Mouse (Mus musculus) embryo, embryonic 9.5 days (tissue): ENCODE results near the gene Osr1.

Experiments
- DNase-seq: peaks from one replicate; pipeline ENCODE4 v3.0.0-alpha.2; 2017; ENCODE audit errors: extremely low spot score

The Osr1 gene

DNA sequence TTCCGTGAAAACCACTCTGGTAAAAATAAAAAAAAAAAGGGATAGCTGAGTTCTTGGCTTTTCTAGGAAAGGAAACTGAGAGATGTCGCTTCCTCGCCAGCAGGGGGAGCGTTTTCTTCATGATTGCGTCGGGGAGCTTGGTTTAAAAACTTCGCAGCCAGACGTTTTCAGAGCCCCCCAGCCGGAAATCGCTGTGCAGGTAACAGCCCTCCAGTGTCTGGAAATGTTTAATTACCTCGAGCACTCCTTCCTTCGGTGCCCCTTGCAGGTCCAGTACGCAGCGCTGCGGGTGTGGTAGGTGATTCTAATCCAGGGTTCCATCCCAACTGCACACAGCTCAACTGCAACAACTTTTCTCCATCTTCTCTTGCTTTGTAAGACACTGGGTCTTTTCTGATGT lies at the start of gene Osr1:
TSS of gene Osr1 (plus strand) at position 146 of the 400 bp plus-strand sequence.
- peak; percentile 62 for DNase-seq

DNA sequence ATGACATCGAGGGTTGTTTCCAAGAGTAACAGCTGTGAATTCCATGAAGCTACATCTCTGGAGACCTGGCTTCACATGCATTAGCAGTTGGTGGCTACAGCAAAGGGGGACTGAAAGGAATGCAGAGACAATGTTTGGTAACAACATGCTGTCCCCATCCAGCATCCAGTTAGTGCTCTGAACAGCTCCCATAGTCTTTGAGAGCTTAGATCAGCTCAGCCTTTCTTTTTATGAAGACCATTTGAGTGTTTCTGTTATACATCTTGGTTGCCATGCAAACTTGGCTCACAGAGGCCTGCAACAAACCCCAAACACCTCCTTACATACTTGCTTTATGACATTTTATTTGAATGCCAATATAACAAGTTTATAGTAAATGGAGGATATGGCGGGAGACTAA lies 19.6 kb upstream of the Osr1 start:
- DNase-seq: no peak

DNA sequence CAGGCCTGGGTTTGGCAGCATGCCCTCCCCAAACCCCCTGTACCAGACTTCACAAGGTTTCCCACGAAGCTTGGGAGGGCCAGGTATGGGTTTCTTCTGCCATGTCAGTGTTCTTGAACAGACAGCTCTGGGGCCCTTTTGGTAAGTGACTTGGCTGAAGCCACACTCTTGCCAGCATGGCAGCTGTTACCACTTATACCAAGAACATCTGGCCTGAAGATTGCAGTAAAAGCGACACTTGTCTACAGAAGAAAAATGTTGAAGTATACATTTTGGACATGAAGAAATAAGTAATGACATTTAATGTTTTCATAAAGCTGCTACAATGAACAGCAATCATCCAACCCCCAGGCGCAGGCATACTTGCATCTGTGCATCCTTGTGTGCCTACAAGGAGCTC lies 5.0 kb upstream of the Osr1 start:
- no peak for DNase-seq

DNA sequence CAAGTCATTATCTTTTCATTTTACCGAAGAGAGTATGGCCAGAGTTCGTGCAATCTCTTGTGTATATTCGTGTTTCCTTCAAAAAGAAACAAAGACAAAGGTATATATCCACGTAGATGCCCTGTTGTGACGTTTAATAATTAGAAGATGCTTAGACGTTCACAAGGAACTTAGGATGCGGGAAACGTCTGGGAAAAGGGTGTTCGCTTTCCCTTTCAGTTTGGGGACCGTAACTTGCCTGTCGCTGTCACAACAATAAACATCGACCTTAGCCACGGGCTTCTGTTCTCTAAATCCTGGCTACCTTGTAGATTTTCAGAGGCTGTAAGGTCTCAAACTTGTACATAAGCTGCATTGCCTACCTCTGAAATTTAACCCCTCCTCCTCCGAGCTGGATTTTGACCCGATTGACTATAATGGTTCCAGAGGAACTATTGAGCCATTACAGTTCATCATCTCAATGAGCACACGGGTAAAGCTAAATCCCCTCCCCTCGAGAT lies 630 bp downstream of the Osr1 start:
- peak; percentile 19 for DNase-seq

DNA sequence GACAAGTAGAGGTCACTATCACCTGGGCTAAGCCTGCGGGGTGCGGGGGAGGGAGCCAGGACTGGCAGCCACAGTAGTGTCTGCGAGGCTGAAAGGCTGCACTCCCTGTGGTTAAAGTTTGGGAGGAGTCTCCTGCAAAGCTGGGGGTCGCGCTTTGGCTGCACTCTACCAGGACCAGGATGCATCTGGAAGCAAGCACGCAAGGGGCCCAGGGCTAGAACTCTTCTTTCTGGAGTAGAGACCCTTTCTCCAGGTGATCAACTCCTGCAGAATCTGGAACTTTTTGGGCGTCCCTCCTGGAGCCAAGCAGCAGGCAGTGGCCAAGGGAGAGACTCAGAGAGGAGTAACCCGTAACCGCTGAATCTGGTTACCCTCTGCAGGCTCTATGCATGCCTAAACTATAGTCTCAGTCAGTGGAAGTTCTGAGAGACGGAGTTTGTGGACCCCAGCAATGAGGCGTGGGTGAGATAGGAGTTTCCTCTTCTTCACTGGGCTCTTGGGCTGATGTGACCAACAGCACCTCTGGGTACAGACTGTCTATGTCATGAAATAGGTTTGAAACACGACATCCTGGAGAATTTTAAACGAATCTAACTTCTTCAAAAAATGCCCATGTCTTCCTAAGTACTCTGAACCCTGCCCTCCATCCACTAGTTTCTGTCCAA lies 1.5 kb downstream of the Osr1 start:
- DNase-seq: peak; percentile 28

DNA sequence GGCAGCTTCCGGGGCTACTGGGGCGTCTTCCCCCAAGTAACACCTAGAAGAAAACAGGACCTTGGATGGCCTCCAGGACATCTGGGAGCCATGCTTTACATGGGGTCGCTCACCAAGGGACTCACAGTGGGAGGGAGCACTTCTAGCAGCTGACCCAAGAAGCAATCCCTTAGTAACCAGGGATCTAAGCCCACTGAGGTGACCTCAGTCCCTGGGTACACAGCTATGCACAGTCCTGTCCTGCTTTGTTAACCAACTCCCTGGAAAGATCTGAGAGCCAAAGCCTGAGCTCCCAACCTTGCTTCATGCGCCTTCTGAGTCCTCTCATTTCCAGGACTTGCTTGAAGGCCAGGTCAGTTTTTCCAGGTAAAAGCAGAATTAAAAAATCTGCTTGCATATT lies 2.1 kb downstream of the Osr1 start:
- DNase-seq: peak; percentile 7

DNA sequence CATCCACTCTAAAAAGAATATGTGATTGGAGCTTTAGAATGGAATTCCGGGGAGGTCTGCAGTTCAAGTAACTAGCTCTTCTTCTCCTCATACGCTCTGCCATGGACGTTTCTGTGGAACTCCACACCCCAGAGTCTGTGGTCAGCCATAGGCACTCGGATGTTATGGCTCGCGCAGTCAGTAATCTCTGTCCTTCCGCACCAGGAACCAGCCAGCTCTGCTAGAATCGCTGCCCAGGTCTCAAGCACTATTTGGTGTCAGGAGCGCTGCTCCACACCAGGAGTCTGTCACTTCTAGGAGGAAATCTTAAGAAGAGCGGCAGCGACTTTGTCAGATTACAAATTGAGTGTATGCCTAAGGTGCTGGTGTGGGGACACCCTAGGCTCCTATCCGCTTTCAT lies 3.8 kb downstream of the Osr1 start:
- DNase-seq: peak; percentile 29

DNA sequence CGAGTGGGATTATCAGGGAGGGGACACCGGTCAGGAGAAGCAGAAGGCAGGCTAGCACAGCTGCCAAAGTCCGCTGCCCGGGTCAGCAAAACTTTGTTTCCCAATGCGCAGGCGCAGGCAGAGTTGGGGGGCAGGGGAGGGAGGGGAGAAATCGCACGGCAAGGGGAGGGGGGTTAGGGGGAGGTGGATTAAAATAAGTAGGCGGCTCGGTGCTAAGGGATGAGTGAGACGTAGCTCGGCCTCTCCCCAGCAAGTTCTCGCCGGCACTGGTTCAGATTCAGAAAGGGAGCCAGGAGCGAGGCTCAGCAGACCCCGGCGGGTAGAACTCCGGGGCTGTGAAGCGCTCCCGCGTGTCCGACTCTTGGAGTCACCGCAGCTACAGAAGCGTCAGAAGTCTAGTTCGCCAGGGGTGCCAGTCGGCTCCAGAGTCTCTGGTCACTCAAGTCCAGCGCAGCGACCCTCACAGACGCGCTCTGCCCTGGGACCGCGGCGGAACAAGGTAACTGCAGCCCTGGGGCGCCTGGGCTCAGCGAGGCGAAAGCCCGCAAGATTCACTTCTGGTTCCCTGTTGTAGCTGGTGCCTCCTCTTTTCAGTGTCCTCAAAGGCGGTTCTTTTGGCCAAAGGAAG lies 4.4 kb downstream of the Osr1 start:
- peak; percentile 75 for DNase-seq

DNA sequence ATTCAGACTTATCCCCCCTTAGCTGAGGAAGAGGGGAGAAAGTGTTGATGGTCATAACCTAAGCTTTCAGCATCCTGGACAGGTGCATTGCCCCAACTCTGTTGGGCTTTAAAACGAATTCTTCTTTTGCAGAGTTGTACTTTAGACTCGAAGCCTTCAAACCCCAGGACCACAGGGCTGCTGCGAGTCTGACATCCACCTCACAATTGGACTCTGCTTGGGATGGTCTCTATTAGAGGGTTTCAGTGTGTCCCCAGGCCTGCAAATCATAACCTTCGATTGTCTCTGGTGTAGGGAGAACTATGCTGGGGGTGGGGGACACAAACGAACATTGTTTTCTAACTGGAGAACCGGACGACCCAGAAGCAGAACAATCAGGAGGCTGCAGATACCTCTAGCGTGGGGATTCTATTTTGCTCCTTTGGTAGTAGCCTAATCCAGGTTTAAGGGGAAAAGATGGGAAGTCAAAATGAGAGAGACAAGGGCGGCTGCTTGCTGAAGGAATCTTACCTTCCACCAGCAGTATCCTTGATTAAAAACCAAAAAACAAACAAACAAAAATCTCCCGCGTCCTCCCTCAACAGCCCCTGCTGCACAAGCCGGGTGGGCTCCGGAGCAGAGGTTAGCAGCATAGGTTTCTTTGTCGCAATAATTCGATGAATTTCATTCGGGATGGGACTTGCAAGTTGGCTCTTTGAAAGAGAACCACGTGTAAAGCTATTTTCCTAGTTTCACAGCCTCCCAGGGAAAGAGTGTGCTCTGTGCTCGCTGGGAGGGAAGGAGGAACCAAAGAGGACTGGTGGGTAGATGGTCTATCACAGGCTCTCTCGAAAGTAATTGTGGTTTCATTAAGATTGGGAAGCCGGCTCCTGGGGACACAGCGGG lies 5.5 kb downstream of the Osr1 start:
- DNase-seq: peak; percentile 35

DNA sequence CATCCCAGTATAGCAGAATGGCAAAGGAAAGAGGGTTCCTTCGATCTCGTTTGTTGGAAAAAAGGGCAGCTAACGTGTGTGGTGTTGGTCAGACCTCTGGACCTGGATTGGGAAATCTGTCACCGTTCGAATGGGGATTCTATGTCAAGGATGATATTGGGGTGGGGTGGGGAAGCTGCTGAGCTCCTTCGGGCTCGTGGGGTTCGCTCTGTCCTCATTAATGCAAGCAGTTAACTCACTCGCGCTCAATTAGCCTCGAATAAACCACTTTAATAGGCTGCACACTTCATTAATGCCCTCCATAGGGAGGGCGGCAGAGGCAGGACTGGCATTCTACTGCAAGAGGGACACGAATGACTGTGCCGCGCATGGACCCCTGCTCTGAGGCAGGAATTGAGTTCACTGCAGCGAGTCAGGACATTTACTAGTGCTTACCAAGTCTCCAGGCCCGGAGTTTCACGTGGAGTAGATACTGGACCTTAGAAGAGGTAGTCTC lies 6.2 kb downstream of the Osr1 start:
- DNase-seq: peak; percentile 38

DNA sequence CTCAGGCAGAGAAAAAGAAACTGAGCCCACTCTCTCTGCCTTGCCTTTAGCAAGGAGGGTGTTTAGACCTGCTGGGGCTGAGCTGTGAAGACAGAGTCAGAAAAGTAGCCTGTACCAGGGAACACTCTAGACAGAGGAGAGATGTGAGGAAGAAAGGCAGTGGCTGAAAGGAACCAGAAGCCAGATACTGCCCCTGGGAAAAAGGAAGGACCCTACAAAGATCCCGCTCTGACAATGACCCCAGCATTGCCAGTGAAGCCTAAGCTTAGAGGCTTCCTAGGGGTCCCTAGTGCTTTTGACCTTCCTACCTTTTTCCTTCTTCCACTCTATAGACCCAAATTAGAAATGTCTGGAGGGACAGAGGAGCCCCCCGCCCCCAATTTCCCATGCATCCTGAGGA lies 7.7 kb downstream of the Osr1 start:
- DNase-seq: no peak

DNA sequence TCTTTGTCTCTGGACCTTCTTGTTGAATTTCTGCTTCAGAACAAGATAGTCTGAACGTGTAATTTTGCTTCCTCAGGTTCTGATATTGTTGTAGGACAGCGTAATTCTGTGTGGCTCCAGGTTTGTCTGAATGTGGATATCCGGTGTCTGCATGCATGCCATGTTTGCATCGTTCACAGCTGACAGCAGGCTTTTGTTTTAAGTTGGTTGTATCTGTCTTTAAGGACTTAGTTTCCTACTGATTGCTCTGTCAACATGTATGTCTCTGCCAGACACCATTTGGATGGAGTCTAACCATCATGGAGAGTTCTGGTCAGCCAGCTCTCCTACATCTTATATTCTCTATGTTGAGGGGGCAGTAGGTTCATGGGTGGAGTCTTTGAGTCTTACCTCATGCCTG lies 8.7 kb downstream of the Osr1 start:
- no peak for DNase-seq

DNA sequence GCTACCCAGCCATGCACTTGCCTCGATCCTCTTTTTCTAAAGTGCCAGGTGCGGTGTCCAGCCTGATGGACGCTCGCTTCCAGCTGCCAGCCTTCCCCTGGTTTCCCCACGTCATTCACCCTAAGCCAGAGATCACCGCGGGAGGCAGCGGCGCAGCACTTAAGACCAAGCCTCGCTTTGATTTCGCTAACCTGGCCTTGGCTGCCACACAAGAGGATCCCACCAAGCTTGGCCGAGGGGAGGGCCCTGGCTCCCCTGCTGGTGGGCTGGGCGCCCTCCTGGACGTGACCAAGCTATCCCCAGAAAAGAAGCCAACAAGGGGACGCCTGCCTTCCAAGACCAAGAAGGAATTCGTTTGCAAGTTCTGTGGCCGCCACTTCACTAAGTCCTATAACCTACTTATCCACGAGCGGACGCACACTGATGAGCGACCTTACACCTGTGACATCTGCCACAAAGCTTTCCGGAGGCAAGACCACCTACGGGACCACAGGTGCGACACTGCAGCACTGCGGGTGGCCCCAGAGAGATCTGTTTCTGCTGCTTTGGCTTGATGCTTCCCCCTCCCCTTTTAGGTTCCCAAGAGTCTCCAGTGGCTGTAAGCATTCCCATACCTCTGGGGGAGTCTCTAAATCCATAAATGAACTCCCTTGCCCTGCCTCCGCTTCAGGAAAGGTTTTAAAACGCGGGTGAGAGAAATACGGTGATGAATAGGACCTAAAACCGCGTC lies 9.6 kb downstream of the Osr1 start:
- DNase-seq: peak; percentile 39

DNA sequence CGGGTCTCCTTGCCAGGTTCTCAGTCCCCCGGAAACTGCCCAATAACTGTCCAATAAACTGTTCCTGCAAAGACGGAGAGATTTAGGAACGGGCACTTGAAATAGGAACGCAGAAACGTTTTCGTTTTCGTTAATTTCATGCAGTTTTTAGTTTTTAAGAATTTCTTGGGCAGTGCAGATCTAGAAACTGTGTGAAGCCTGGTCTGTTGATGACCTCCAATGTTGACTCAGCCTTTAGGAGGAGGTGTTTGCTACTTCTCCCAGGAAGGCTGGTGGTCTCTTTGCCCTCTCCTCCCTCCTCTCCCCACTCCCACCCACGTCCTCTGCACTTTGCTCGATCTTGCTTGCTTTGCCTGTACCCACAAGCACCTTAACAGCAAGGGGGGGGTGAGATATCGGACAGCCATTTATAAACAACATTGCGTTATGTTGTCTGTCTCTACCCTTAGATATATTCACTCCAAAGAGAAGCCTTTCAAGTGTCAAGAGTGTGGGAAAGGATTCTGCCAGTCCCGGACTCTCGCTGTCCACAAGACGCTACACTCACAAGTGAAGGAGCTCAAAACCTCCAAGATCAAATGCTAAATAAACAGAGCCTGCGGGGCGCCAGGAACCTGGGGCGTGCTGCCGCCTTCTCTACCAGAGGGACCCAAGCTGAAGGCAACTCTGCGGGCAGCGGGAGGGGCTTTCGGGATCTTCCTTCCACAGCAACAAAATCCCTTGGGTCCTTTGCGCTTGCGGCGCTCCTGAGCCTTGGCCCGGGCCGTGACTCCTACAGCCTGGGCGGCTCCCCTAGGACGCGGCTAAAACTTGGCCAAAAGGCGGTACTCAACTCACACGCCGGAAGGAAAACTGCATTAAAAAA lies 10.4 kb downstream of the Osr1 start:
- DNase-seq: peak; percentile 62

DNA sequence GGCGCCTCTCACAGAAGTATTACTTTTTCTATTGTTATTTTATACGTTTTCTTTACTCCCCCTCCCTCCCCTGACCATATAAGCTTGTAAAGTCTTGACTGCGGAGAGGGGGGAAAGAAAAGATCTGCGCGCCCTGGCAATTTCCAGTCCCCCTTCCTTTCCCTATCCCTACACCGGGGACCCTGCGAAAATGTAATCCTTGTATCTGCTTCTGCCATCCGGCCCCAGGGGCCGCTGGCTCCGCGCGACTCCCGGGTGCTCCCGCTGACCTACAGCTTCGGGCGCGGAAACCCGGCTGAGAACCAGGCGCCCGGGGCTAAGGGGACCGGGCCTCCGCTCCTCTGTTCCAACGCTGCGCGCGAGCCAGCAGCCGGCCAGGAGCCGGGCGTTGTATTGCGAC lies 11.1 kb downstream of the Osr1 start:
- DNase-seq: peak; percentile 49

DNA sequence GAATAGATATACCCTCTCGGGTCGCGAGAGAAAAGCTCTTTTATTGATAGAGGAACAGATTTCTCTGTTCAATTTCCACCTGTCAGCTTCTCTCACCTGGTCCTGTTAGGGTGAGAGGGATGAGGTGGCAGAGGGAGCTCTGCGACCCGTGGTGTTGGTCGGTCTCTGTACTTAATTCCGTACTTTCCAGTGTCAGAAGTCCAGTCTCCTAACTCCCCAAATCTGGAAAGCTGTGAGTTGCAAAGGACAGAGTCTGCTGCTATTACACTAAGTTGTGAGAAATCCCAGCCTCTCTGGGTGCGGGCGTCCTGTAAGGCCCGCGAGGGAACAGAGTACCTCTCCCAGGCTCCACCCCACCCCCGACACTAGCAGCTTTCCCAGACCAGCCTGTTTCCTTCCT lies 11.6 kb downstream of the Osr1 start:
- DNase-seq: peak; percentile 31

DNA sequence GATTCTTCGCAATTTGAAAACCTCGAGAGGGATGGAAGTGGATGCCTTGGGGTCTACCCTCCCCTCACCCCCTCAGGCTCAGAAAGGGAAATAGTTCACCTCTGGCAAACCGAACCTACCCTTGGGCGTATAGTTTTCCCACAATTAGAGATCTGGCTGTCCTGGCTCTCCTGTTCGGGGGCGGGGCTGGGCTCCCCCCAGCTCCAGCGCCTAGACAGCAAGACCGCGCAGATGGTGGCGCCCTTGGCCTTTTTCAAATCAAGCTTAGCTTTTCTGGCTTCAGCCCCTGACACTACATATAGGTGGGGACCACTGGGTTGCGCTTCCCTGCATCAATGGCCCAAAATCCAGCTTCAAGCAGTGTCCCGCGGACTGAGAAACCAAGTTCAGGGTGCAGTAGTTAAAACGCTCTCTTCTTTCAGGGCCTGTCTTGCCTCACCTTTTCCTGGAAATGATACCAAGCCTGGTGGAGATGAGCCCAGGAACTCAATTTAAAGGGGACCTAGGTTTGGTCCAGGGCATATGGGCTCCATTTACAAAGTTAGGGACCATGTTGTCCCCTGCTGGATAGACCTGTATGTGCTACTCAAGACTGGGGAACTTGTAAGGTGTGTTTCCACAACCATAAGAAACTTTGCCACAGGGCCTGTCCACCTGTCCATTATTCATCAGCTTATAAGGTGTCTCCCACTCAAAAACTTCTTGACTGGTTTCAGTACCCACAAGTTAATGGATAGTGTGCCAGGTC lies 12.5 kb downstream of the Osr1 start:
- DNase-seq: peak; percentile 41

DNA sequence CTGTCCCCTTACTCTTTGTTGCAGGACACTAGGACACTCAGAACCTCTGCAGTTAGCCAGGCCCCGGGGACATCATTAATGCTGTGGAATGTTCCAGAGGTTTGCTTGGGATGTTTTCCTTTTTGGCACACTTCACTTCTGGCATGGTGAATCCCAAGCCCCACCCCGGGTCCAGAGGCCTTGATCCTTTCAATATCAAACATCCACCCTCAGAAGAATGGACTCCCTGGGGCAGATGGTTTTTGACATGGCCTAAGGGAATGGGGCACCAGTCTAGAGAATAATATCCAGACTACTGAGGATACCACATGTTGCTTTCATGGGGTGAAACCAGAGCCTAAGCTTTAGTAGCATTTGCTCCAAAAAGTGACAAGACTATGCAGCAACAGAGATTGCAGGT lies 13.5 kb downstream of the Osr1 start:
- no peak for DNase-seq

DNA sequence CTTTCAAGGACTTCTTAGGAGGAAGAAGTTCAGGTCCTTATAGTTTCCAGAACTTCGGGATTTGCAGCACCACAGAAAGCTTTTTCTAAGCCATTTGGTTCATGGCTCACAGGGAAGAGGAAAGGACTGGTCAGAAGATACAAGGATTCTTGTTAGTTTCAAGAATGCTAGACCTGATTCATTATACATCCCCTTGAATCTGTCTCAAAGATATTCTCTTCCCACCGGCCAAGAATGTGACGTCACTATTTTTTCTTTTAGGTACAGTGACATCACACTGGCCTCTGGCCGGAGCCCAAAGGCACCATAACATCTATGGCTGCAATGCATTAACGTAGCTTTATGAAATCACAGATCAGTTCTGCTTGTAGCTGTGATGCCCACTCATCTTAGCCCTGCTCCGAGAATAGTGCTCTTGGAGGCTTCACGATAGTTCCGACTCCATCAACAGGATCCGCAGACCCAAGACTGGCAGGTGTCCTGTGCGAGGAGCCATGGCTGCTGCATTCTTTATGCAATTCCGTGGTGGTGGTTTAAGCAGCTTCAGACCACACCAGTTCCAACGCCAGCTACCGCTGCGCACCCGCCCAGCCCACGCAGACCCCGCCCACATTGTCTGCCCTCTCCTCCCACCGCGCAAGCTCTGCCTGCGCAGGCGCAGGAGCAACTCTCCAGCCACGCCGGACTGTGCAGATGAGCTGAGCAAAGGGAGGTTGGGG lies 14.6 kb downstream of the Osr1 start:
- DNase-seq: peak; percentile 84
